Mouse (Mus musculus) spleen, adult 2 months (tissue): ENCODE data around the gene Cbx1.

Source experiments
- CTCF ChIP-seq: fragments of 200-500 bp; IDR thresholded peaks from 2 replicates; pipeline ENCODE4 v1.5.1; 2011; ENCODE audit warnings: mild to moderate bottlenecking, inconsistent platforms; ENCODE audit not compliant: insufficient read depth, insufficient read length, insufficient replicate concordance; ENCODE audit errors: extremely low read depth
- POLR2A ChIP-seq: fragments of 200-500 bp; IDR thresholded peaks from 2 replicates; pipeline ENCODE4 v1.6.1; 2011; ENCODE audit warnings: low read depth, low read length, inconsistent platforms

DNA sequence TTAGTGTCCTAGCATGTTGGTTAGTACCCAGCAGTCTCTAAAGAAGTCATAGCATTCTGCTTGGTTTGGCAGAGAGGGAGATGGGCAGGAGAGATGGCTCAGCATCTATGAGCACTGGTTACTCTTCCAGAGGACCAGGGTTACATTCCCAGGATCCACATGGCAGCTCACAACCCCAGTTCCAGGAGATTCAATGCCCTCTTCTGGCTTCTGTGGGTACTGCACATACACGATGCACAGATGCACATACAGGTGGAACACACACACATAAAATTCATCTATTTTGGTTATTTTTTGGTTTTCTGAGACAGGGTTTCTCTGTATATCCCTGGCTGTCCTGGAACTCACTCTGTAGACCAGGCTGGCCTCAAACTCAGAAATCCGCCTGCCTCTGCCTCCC is 33.6 kb upstream of the Cbx1 start:
- TF ChIP-seq POLR2A: no peak
- no peak for TF ChIP-seq CTCF
